Comparison of ENCODE assay signal across 23 mouse cellular contexts in the genomic region with DNA sequence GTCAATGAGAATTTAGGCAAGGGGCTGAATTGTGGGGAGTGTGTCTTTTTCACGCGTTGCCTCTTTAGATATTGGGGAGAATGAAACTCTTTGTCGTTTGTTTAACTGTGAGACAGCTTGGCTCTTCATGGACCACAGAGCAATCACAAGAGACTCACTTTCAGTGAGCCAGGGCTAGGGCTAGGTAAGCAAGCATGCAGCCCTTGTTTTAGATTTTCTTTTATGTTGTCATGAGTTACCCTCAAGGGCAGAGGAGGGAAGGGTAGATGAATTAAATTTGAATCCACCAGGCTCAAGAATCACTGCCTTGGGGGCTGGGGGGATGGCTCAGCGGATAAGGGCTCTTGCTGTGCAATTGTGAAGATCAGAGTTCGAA. TPM values are rescaled to one million over a fixed set of nuclear protein-coding genes. Genes with fewer than 3 reads are reported as not detected.
DNase-seq lines count a peak whose midpoint lies in the region; ATAC-seq and TF ChIP-seq lines count a peak whose summit lies in the region.
"Had no signal": no experiment of that assay in that cellular context is flagged by ENCODE, and none has a peak within 500 bp of the region (broad histone marks: within the 10 kb centered on the region; RNA-seq: fewer than 3 reads in every experiment).

No protein-coding gene starts in this region.

- 35% methylated on average over 5 of the region's 5 CpGs for WGBS in hindbrain, embryonic 10.5 days
- 41% methylated on average over 5 of the region's 5 CpGs for WGBS in hindbrain, embryonic 14.5 days
- 27% methylated on average over 5 of the region's 5 CpGs for WGBS in forebrain, embryonic 11.5 days
- 55% methylated on average over 5 of the region's 5 CpGs for WGBS in hindbrain, embryonic 11.5 days

- TF ChIP-seq POLR2A in ES-Bruce4 (IDR thresholded peaks at IDR 0.05; ENCODE audit: insufficient read depth, low read length), result no peak

- no peak overlapping the region for H3K9ac ChIP-seq in hindbrain, embryonic 14.5 days
- H3K9ac ChIP-seq in ES-Bruce4 (ENCODE audit: low read depth, poor library complexity, severe bottlenecking), result no peak overlapping the region
- no peak overlapping the region for H3K9ac ChIP-seq in forebrain, embryonic 11.5 days (ENCODE audit: low read length)
- no peak overlapping the region for H3K9ac ChIP-seq in hindbrain, embryonic 11.5 days (ENCODE audit: low read depth, low read length)
- H3K9ac ChIP-seq: kidney, embryonic 15.5 days; limb, embryonic 13.5 days; liver, embryonic 14.5 days; lung, embryonic 15.5 days; neural tube, embryonic 12.5 days had no signal

- no peak for ATAC-seq in hindbrain, embryonic 14.5 days (ENCODE audit: low FRiP score)
- peak; percentile 34; the same call in 1 of the 2 replicates for ATAC-seq in forebrain, embryonic 11.5 days (replicated peaks; ENCODE audit: low FRiP score)
- ATAC-seq in hindbrain, embryonic 11.5 days (ENCODE audit: low FRiP score), result 0 out of 2 replicates have a peak, but pooled peaks have one; percentile 30

- 0 out of 2 replicates have a peak, but pooled peaks cover under 1% of the 10 kb centered on the region for H3K36me3 ChIP-seq in hindbrain, embryonic 10.5 days
- H3K36me3 ChIP-seq in hindbrain, embryonic 14.5 days (replicated peaks; ENCODE audit: control insufficient read depth, insufficient read depth), result no peaks in the 10 kb centered on the region
- no peaks in the 10 kb centered on the region for H3K36me3 ChIP-seq in ES-Bruce4 (ENCODE audit: control insufficient read depth, insufficient read depth, low read length, poor library complexity, severe bottlenecking)
- H3K36me3 ChIP-seq in forebrain, embryonic 11.5 days (ENCODE audit: control insufficient read depth, insufficient read depth, low read length), result no peaks in the 10 kb centered on the region
- H3K36me3 ChIP-seq in hindbrain, embryonic 11.5 days (ENCODE audit: control insufficient read depth, insufficient read depth, low read length), result no peaks in the 10 kb centered on the region
- H3K36me3 ChIP-seq: G1E; kidney, embryonic 15.5 days; limb, embryonic 13.5 days; lung, embryonic 15.5 days; neural tube, embryonic 12.5 days had no signal

- peaks cover 41% of the 10 kb centered on the region for H3K4me1 ChIP-seq in hindbrain, embryonic 10.5 days (replicated peaks)
- H3K4me1 ChIP-seq in hindbrain, embryonic 14.5 days (replicated peaks; ENCODE audit: control insufficient read depth, insufficient read depth, low read length), result no peaks in the 10 kb centered on the region
- H3K4me1 ChIP-seq in ES-Bruce4 (ENCODE audit: control insufficient read depth, insufficient read depth, low read length), result peaks cover 4% of the 10 kb centered on the region
- H3K4me1 ChIP-seq in forebrain, embryonic 11.5 days (replicated peaks; ENCODE audit: control insufficient read depth, insufficient read depth, low read length), result peaks cover 17% of the 10 kb centered on the region
- H3K4me1 ChIP-seq in hindbrain, embryonic 11.5 days (replicated peaks; ENCODE audit: control insufficient read depth, insufficient read depth, low read length), result 0 out of 2 replicates have a peak, but pooled peaks cover 3% of the 10 kb centered on the region
- H3K4me1 ChIP-seq: limb, embryonic 13.5 days; lung, embryonic 15.5 days had no signal

- no peak overlapping the region for H3K4me3 ChIP-seq in hindbrain, embryonic 10.5 days
- H3K4me3 ChIP-seq in hindbrain, embryonic 14.5 days (replicated peaks; ENCODE audit: low read length), result no peak overlapping the region
- H3K4me3 ChIP-seq in ES-Bruce4 (ENCODE audit: low read depth, low read length), result no peak overlapping the region
- no peak overlapping the region for H3K4me3 ChIP-seq in forebrain, embryonic 11.5 days (ENCODE audit: low read depth, low read length)
- no peak overlapping the region for H3K4me3 ChIP-seq in hindbrain, embryonic 11.5 days (ENCODE audit: low read depth, low read length)
- H3K4me3 ChIP-seq: kidney, embryonic 15.5 days; limb, embryonic 13.5 days; lung, embryonic 15.5 days; neural tube, embryonic 12.5 days had no signal

- H3K27me3 ChIP-seq in hindbrain, embryonic 10.5 days (ENCODE audit: insufficient read depth, poor library complexity, severe bottlenecking), result no peaks in the 10 kb centered on the region
- no peaks in the 10 kb centered on the region for H3K27me3 ChIP-seq in hindbrain, embryonic 14.5 days (ENCODE audit: control insufficient read depth, insufficient read depth, low read length)
- no peaks in the 10 kb centered on the region for H3K27me3 ChIP-seq in ES-Bruce4 (ENCODE audit: control insufficient read depth, insufficient read depth, low read length, poor library complexity, severe bottlenecking)
- no peaks in the 10 kb centered on the region for H3K27me3 ChIP-seq in forebrain, embryonic 11.5 days (ENCODE audit: control insufficient read depth, insufficient read depth, low read length)
- H3K27me3 ChIP-seq in hindbrain, embryonic 11.5 days (ENCODE audit: control insufficient read depth, insufficient read depth, low read length), result no peaks in the 10 kb centered on the region
- H3K27me3 ChIP-seq: kidney, embryonic 15.5 days; limb, embryonic 13.5 days; lung, embryonic 15.5 days; neural tube, embryonic 12.5 days had no signal

- H3K9me3 ChIP-seq in hindbrain, embryonic 10.5 days, result no peaks in the 10 kb centered on the region
- no peaks in the 10 kb centered on the region for H3K9me3 ChIP-seq in hindbrain, embryonic 14.5 days (ENCODE audit: control insufficient read depth, low read length)
- peaks cover 3% of the 10 kb centered on the region; the same call in 1 of the 2 replicates for H3K9me3 ChIP-seq in ES-Bruce4 (replicated peaks; ENCODE audit: control insufficient read depth, insufficient read depth, low read length, poor library complexity, severe bottlenecking)
- H3K9me3 ChIP-seq in forebrain, embryonic 11.5 days (ENCODE audit: control insufficient read depth, low read length), result no peaks in the 10 kb centered on the region
- H3K9me3 ChIP-seq in hindbrain, embryonic 11.5 days (ENCODE audit: control insufficient read depth, low read length), result no peaks in the 10 kb centered on the region
- H3K9me3 ChIP-seq: kidney, embryonic 15.5 days; lung, embryonic 15.5 days; neural tube, embryonic 12.5 days had no signal

- TF ChIP-seq CTCF in ES-Bruce4 (IDR thresholded peaks at IDR 0.05; ENCODE audit: low read depth, low read length), result no peak

- 0 out of 2 replicates have a peak, but pooled peaks have one; percentile 2 for TF ChIP-seq EP300 in ES-Bruce4 (IDR thresholded peaks at IDR 0.05; ENCODE audit: insufficient read depth, low read depth, low read length)

- H3K4me2 ChIP-seq in hindbrain, embryonic 14.5 days (replicated peaks), result no peak overlapping the region
- no peak overlapping the region for H3K4me2 ChIP-seq in forebrain, embryonic 11.5 days (ENCODE audit: low read depth, low read length, severe bottlenecking)
- no peak overlapping the region for H3K4me2 ChIP-seq in hindbrain, embryonic 11.5 days (replicated peaks; ENCODE audit: low read depth, low read length)
- H3K4me2 ChIP-seq: kidney, embryonic 15.5 days; limb, embryonic 13.5 days; lung, embryonic 15.5 days; neural tube, embryonic 12.5 days had no signal

- peak overlapping the region; percentile 70 for H3K27ac ChIP-seq in hindbrain, embryonic 10.5 days
- H3K27ac ChIP-seq in hindbrain, embryonic 14.5 days, result no peak overlapping the region
- peak overlapping the region; percentile 79; the same call in 1 of the 2 replicates for H3K27ac ChIP-seq in ES-Bruce4 (ENCODE audit: insufficient read depth, low read length)
- H3K27ac ChIP-seq in forebrain, embryonic 11.5 days (ENCODE audit: low read depth, low read length), result peak overlapping the region; percentile 13; the same call in 1 of the 2 replicates
- peak overlapping the region; percentile 4; the same call in 1 of the 2 replicates for H3K27ac ChIP-seq in hindbrain, embryonic 11.5 days (ENCODE audit: low read depth, low read length)
- H3K27ac ChIP-seq: kidney, embryonic 15.5 days; limb, embryonic 13.5 days; liver, embryonic 14.5 days; lung, embryonic 15.5 days; neural tube, embryonic 12.5 days had no signal

- DNase-seq in hindbrain, embryonic 10.5 days (ENCODE audit: low spot score), result peak; percentile 38
- DNase-seq in hindbrain, embryonic 14.5 days (ENCODE audit: low spot score), result no peak
- DNase-seq in forebrain, embryonic 11.5 days (ENCODE audit: low spot score), result no peak
- no peak for DNase-seq in hindbrain, embryonic 11.5 days (ENCODE audit: low spot score)
- DNase-seq in right cerebral cortex, postnatal 4 days, result no peak
- no peak for DNase-seq in heart, adult 11 months
- DNase-seq in layer of hippocampus, adult 8-10 months (ENCODE audit: low spot score in 2 of 2), result no peak
- DNase-seq: cerebellum, adult 2 months; cerebellum, postnatal 25 days; gastrocnemius, postnatal 36 days; kidney, adult 11 months; kidney, postnatal 36 days; layer of hippocampus, adult 9-11 months; right cerebral cortex, adult 18-20 months; thymus, adult 18-20 months; thymus, postnatal 4 days had no signal

RNA-seq across cellular contexts. Expression of gene Apold1, which starts 19.0 kb away (rescaled TPM):
- 2.7 and 2.9 TPM in 2 replicates for polyA plus RNA-seq in hindbrain, embryonic 10.5 days (2016; fragmentation: Nextera tagmentation; extraction: Ambion mirVana)
- 3.9 TPM in 2 replicates for polyA plus RNA-seq in hindbrain, embryonic 14.5 days (2014; fragmentation: Nextera tagmentation; extraction: Ambion mirVana)
- 0.39 and 0.49 TPM in 2 replicates for polyA plus RNA-seq in ES-Bruce4 (2011; ENCODE audit: insufficient read depth, insufficient read length, low read depth, missing spikeins)
- 3.0 and 3.1 TPM in 2 replicates for polyA plus RNA-seq in forebrain, embryonic 11.5 days (2014; fragmentation: Nextera tagmentation; extraction: Ambion mirVana)
- polyA plus RNA-seq in hindbrain, embryonic 11.5 days (2014; fragmentation: Nextera tagmentation; extraction: Ambion mirVana), result 3.0 and 3.7 TPM in 2 replicates
- 1 to 10 TPM; 2.5 to 3.2 (median 3.1) TPM for total RNA-seq in layer of hippocampus, adult 8-10 months (2022)

RNA-seq across cellular contexts. Expression of gene Cdkn1b, which starts 42.3 kb away (rescaled TPM):
- 17.2 and 17.7 TPM in 2 replicates for polyA plus RNA-seq in hindbrain, embryonic 10.5 days (2016; fragmentation: Nextera tagmentation; extraction: Ambion mirVana)
- 18.5 and 19.0 TPM in 2 replicates for polyA plus RNA-seq in hindbrain, embryonic 14.5 days (2014; fragmentation: Nextera tagmentation; extraction: Ambion mirVana)
- 37.2 and 38.4 TPM in 2 replicates for polyA plus RNA-seq in ES-Bruce4 (2011; ENCODE audit: insufficient read depth, insufficient read length, low read depth, missing spikeins)
- polyA plus RNA-seq in forebrain, embryonic 11.5 days (2014; fragmentation: Nextera tagmentation; extraction: Ambion mirVana), result 26.2 and 27.3 TPM in 2 replicates
- 23.9 and 24.1 TPM in 2 replicates for polyA plus RNA-seq in hindbrain, embryonic 11.5 days (2014; fragmentation: Nextera tagmentation; extraction: Ambion mirVana)
- total RNA-seq in layer of hippocampus, adult 8-10 months (2022), result 10 to 100 TPM; 35.4 to 46.5 (median 40.5) TPM

RNA-seq across cellular contexts. Expression of gene Ddx47, which starts 48.9 kb away (rescaled TPM):
- polyA plus RNA-seq in hindbrain, embryonic 10.5 days (2016; fragmentation: Nextera tagmentation; extraction: Ambion mirVana), result 96.1 and 106 TPM in 2 replicates
- 70.4 and 72.6 TPM in 2 replicates for polyA plus RNA-seq in hindbrain, embryonic 14.5 days (2014; fragmentation: Nextera tagmentation; extraction: Ambion mirVana)
- polyA plus RNA-seq in ES-Bruce4 (2011; ENCODE audit: insufficient read depth, insufficient read length, low read depth, missing spikeins), result 114 and 123 TPM in 2 replicates
- 105 and 107 TPM in 2 replicates for polyA plus RNA-seq in forebrain, embryonic 11.5 days (2014; fragmentation: Nextera tagmentation; extraction: Ambion mirVana)
- polyA plus RNA-seq in hindbrain, embryonic 11.5 days (2014; fragmentation: Nextera tagmentation; extraction: Ambion mirVana), result 101 and 102 TPM in 2 replicates
- 10 to 100 TPM; 58.5 to 71.2 (median 60.2) TPM for total RNA-seq in layer of hippocampus, adult 8-10 months (2022)
